Mouse (Mus musculus) midbrain, embryonic 11.5 days (tissue): ENCODE measurements at regions not wholly inside any gene's neighbourhood (a gene's known extent, or its start where the extent isn't known, plus 50 kb on each side); places are given as distances from the start of the nearest gene placed in this dataset.

ENCODE experiments used
- ATAC-seq: fragments of 200-750 bp; cut with Nextera tagmentation; 2 replicates; pipeline ENCODE4 v1.8.0; 2017; ENCODE audit warnings: moderate TSS enrichment, moderate library complexity; ENCODE audit not compliant: low FRiP score
- DNase-seq: peaks from one replicate; pipeline ENCODE4 v3.0.0; 2015; ENCODE audit warnings: low spot score; ENCODE audit errors: missing footprints
- H3K27ac ChIP-seq: fragments of 300-500 bp; sonication (generic); 2 replicates; pipeline ENCODE4 v1.5.1; 2014; ENCODE audit warnings: low read depth, low read length
- H3K27me3 ChIP-seq: fragments of 300-500 bp; sonication (generic); 2 replicates; pipeline ENCODE4 v1.6.1; 2014; ENCODE audit warnings: mild to moderate bottlenecking, low read length, moderate library complexity, mixed read lengths; ENCODE audit not compliant: control insufficient read depth, insufficient read depth
- H3K36me3 ChIP-seq: fragments of 300-500 bp; sonication (generic); 2 replicates; pipeline ENCODE4 v1.6.1; 2014; ENCODE audit warnings: mild to moderate bottlenecking, low read length, moderate library complexity, mixed read lengths; ENCODE audit not compliant: control insufficient read depth, insufficient read depth
- H3K4me1 ChIP-seq: fragments of 300-500 bp; sonication (generic); 2 replicates; pipeline ENCODE4 v1.6.1; 2014; ENCODE audit warnings: low read length; ENCODE audit not compliant: control insufficient read depth, insufficient read depth
- H3K4me2 ChIP-seq: fragments of 300-500 bp; sonication (generic); 2 replicates; pipeline ENCODE4 v1.6.1; 2014; ENCODE audit warnings: mild to moderate bottlenecking, moderate library complexity
- H3K4me3 ChIP-seq: fragments of 300-500 bp; sonication (generic); 2 replicates; pipeline ENCODE4 v1.5.1; 2014; ENCODE audit warnings: low read depth, low read length
- H3K9ac ChIP-seq: fragments of 300-500 bp; sonication (generic); 2 replicates; pipeline ENCODE4 v1.6.1; 2014; ENCODE audit warnings: low read length
- H3K9me3 ChIP-seq: fragments of 300-500 bp; sonication (generic); 2 replicates; pipeline ENCODE4 v1.6.1; 2016; ENCODE audit warnings: low read length; ENCODE audit not compliant: control insufficient read depth
- WGBS: fragments of 180-500 bp; shearing (Covaris S2); extraction: QIAGEN DNeasy Blood & Tissue Kit; methylation state at CpG from one replicate; pipeline ENCODE4 v1.1.7; 2014; 5-methylcytosine and 5-hydroxymethylcytosine counted together

- Histone ChIP-seq H3K9ac (no peak overlapping the region), H3K27ac (no peak overlapping the region), H3K4me2 (no peak overlapping the region), H3K4me3 (no peak overlapping the region), H3K9me3 (no peaks in the 10 kb centered on the region), H3K4me1 (no peaks in the 10 kb centered on the region), H3K36me3 (no peaks in the 10 kb centered on the region), H3K27me3 (no peaks in the 10 kb centered on the region)
- no peak for DNase-seq
- WGBS, result 91% methylated on average over 1 of the region's 1 CpGs
- ATAC-seq, result no peak
Observed at GRCm38 (mm10) chr3:130841755-130842154, 111.6 kb upstream of the Rpl34 start.

GRCm38 (mm10) chr3:130839924-130840440, 109.8 kb upstream of the Rpl34 start:
- H3K27ac ChIP-seq, result no peak overlapping the region
- no peak overlapping the region for H3K4me3 ChIP-seq
- DNase-seq (no peak), ATAC-seq (no peak)
- no peak overlapping the region for H3K9ac ChIP-seq
- no peaks in the 10 kb centered on the region for H3K27me3 ChIP-seq
- H3K9me3 ChIP-seq, result no peaks in the 10 kb centered on the region
- 88% methylated on average over 9 of the region's 9 CpGs for WGBS
- H3K36me3 ChIP-seq, result no peaks in the 10 kb centered on the region
- no peak overlapping the region for H3K4me2 ChIP-seq
- H3K4me1 ChIP-seq, result no peaks in the 10 kb centered on the region

GRCm38 (mm10) chr3:130838626-130839422, 108.6 kb upstream of the Rpl34 start:
- no peak for DNase-seq
- 91% methylated on average over 19 of the region's 19 CpGs for WGBS

GRCm38 (mm10) chr3:130833722-130834121, 103.5 kb upstream of the Rpl34 start:
- no peaks in the 10 kb centered on the region for H3K27me3 ChIP-seq
- H3K4me2 ChIP-seq, result no peak overlapping the region
- no peaks in the 10 kb centered on the region for H3K36me3 ChIP-seq
- no peaks in the 10 kb centered on the region for H3K9me3 ChIP-seq
- no peak overlapping the region for H3K9ac ChIP-seq
- WGBS, result 60% methylated on average over 5 of the region's 5 CpGs
- peaks cover 7% of the 10 kb centered on the region for H3K4me1 ChIP-seq
- DNase-seq, result no peak
- no peak overlapping the region for H3K27ac ChIP-seq
- peak; percentile 22; the same call in 1 of the 2 replicates for ATAC-seq
- H3K4me3 ChIP-seq, result no peak overlapping the region

More at GRCm38 (mm10) chr3:130838626-130839422, 108.6 kb upstream of the Rpl34 start:
- Histone ChIP-seq H3K4me2 (no peak overlapping the region), H3K27me3 (no peaks in the 10 kb centered on the region), H3K27ac (no peak overlapping the region), H3K36me3 (no peaks in the 10 kb centered on the region), H3K4me1 (no peaks in the 10 kb centered on the region), H3K4me3 (no peak overlapping the region), H3K9me3 (no peaks in the 10 kb centered on the region), H3K9ac (no peak overlapping the region)
- no peak for ATAC-seq

- WGBS, result 62% methylated on average over 9 of the region's 9 CpGs
- ATAC-seq, result no peak
- Histone ChIP-seq H3K27me3 (no peaks in the 10 kb centered on the region), H3K9ac (no peak overlapping the region), H3K4me2 (no peak overlapping the region), H3K9me3 (no peaks in the 10 kb centered on the region), H3K4me1 (peaks cover 7% of the 10 kb centered on the region), H3K36me3 (no peaks in the 10 kb centered on the region), H3K4me3 (no peak overlapping the region), H3K27ac (no peak overlapping the region)
- DNase-seq, result no peak
Observed at GRCm38 (mm10) chr3:130833082-130833481, 102.9 kb upstream of the Rpl34 start.

GRCm38 (mm10) chr3:130831788-130832187, 101.6 kb upstream of the Rpl34 start:
- Histone ChIP-seq H3K9ac (no peak overlapping the region), H3K27me3 (no peaks in the 10 kb centered on the region), H3K4me2 (no peak overlapping the region), H3K9me3 (no peaks in the 10 kb centered on the region), H3K36me3 (no peaks in the 10 kb centered on the region), H3K27ac (no peak overlapping the region), H3K4me3 (no peak overlapping the region), H3K4me1 (peaks cover 7% of the 10 kb centered on the region)
- DNase-seq (no peak), ATAC-seq (no peak)
- 76% methylated on average over 6 of the region's 6 CpGs for WGBS

- Histone ChIP-seq H3K27me3 (no peaks in the 10 kb centered on the region), H3K9ac (no peak overlapping the region), H3K4me3 (no peak overlapping the region), H3K4me2 (no peak overlapping the region), H3K4me1 (peaks cover 5% of the 10 kb centered on the region), H3K27ac (no peak overlapping the region), H3K36me3 (no peaks in the 10 kb centered on the region), H3K9me3 (no peaks in the 10 kb centered on the region)
- DNase-seq (no peak), ATAC-seq (no peak)
- WGBS, result 76% methylated on average over 4 of the region's 4 CpGs
Observed at GRCm38 (mm10) chr3:130828346-130828745, 98.1 kb upstream of the Rpl34 start.

- H3K9ac ChIP-seq, result no peak overlapping the region
- H3K9me3 ChIP-seq, result no peaks in the 10 kb centered on the region
- peaks cover under 1% of the 10 kb centered on the region for H3K4me1 ChIP-seq
- no peak overlapping the region for H3K4me2 ChIP-seq
- ATAC-seq, result no peak
- no peaks in the 10 kb centered on the region for H3K36me3 ChIP-seq
- no peak for DNase-seq
- 78% methylated on average over 4 of the region's 4 CpGs for WGBS
- no peak overlapping the region for H3K4me3 ChIP-seq
- no peaks in the 10 kb centered on the region for H3K27me3 ChIP-seq
- no peak overlapping the region for H3K27ac ChIP-seq
Observed at GRCm38 (mm10) chr3:130827934-130828333, 97.7 kb upstream of the Rpl34 start.

GRCm38 (mm10) chr3:130827021-130827420, 96.8 kb upstream of the Rpl34 start:
- no peaks in the 10 kb centered on the region for H3K27me3 ChIP-seq
- no peaks in the 10 kb centered on the region for H3K4me1 ChIP-seq
- no peak overlapping the region for H3K27ac ChIP-seq
- H3K4me2 ChIP-seq, result no peak overlapping the region
- no peaks in the 10 kb centered on the region for H3K9me3 ChIP-seq
- ATAC-seq (no peak), DNase-seq (no peak)
- no peak overlapping the region for H3K4me3 ChIP-seq
- no peak overlapping the region for H3K9ac ChIP-seq
- H3K36me3 ChIP-seq, result no peaks in the 10 kb centered on the region
- WGBS, result 70% methylated on average over 6 of the region's 6 CpGs
